Mouse (Mus musculus) ovary, postnatal 10 days (tissue): Measurements from ENCODE around the gene Lrsam1.

ENCODE experiments used
- DNase-seq: peaks from one replicate; pipeline ENCODE4 v3.0.0; 2022; ENCODE audit warnings: low spot score

Gene Lrsam1

GRCm38 (mm10) chr2:32894097-32894496 lies 67.3 kb downstream of the Lrsam1 start:
- no peak for DNase-seq

GRCm38 (mm10) chr2:32892490-32892889 lies 68.9 kb downstream of the Lrsam1 start:
- no peak for DNase-seq

DNA sequence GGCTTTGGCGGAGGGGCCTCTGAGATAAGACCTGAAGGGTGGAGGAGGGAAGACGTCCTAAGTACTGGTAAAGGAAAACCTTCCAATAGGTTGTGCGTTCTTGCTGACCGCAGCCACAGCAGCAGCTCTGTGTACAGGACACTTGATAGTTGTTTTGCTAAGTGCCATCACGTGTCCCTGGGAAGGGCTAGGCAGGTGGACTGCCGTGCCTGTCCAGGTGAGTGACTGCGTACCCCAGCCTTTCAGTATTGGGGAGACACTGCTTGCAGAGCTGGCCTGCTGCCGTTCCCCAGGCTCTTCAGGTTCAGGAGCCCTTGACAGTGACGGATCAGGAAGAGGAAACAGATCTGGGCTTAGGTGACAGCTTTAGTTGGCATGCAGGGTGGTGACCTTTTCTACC lies 70.1 kb downstream of the Lrsam1 start:
- DNase-seq: no peak

- DNase-seq: no peak
Observed at GRCm38 (mm10) chr2:32890280-32890679, 71.1 kb downstream of the Lrsam1 start.

- no peak for DNase-seq
Observed at GRCm38 (mm10) chr2:32888551-32888950, 72.9 kb downstream of the Lrsam1 start.

- no peak for DNase-seq
Observed at GRCm38 (mm10) chr2:32888029-32888428, 73.4 kb downstream of the Lrsam1 start.

- no peak for DNase-seq
Observed at GRCm38 (mm10) chr2:32884745-32885144, 76.7 kb downstream of the Lrsam1 start.

DNA sequence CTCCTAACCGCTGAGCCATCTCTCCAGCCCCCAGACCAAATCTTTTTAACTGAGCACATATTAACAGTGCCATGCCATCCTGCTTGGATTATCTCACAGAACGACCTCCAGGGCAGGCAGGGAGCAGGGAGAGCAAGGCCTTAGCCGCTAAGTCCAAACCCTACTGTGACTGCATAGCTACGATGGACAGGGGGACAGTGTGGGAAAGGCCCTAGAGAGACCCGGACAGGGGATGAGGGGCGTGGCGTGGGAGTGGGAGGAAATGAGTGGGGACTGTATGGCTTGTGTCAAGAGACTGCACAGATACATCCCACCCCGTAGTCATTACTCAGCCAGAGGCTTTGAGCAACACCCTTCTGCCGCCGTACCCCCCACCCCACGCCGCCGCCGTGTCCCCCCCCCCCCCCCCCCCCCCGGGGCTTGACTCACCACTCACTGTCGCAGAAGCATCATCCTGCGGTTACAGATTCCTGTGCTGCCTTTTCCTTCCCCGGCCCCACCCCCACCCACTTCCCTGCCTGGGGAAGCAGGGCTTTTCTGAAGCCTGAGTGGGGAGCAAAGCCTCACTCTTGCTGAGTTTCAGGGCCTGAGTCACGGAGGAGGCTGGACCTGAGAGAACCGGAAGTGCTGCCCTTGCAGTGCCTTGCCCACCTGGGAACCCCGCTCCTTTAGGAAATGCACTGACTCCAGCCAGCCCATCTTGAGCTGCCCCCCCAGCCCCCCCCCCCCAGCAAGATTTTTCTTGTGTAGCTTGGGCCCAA lies 79.0 kb downstream of the Lrsam1 start:
- no peak for DNase-seq

GRCm38 (mm10) chr2:32881723-32882122 lies 79.7 kb downstream of the Lrsam1 start:
- peak; percentile 56 for DNase-seq

DNA sequence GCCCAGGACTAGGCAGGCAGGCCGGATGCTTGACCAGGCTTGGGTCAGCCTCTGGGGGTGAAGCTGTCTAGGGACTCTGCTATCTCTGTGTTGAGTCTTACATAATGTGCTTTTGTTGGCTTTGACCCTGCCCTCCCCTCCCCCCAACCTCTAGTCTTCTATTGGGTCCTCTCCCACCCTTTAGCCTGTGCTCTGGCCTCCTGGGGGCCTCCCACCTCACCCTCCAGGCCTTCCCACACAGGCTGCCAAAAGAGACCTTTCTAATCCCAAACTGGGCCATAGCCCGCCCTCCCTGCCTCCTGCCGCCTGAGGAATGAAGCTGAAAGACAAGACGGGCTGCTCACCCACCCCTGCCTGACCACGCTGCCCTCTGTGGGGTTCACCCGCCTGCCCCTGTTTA lies 80.4 kb downstream of the Lrsam1 start:
- no peak for DNase-seq

- no peak for DNase-seq
Observed at GRCm38 (mm10) chr2:32879593-32879992, 81.8 kb downstream of the Lrsam1 start.

DNA sequence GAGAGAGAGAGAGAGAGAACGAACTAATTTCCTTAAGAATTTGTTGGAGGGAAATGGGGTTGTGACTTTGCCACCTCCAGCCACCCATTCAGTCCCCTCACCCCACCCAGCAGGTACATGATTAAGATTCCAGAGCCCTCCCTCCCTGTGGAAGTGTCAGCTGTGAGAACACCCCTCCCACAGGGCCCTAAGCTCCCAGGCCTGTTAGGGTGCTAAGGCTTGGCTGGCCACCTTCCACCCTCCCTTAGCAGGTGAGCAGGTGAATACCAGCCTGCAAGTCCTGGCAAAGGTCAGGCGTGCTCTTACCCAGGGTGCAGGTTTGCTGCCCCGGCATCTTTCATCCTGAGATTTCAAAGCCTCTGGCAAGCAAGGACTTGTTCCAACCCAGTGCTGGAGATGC lies 83.0 kb downstream of the Lrsam1 start:
- no peak for DNase-seq

DNA sequence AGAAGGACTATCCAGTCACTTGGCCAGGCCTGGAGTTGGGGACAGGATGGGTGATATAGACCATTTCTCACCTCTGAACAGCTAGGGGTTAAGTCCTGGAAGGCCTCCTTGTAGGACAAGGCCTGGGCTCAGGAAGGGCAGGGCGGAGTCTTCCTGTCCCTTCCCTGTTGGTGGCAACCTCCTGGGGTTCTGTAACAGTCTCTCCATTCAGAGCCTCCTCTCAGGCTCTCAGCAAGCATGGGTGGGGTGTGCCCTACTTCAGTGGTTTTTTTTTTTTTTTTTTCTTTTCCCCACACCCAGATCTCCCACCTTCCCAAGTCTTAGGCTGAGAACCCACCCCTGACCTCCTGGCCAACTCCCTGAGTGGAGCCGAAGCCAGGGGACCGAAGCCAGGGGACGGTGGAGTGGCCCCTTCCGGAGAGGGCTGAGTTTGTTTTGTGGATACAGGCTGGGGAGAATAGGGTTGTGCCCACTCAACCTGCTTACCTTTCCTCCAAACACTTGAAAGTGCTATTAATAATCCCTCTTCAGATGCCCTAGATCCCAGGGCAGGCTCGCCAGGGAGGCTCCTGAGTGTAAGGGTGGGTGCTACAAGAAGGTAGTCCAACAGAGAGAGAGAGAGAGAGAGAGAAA lies 83.5 kb downstream of the Lrsam1 start:
- DNase-seq: no peak

DNA sequence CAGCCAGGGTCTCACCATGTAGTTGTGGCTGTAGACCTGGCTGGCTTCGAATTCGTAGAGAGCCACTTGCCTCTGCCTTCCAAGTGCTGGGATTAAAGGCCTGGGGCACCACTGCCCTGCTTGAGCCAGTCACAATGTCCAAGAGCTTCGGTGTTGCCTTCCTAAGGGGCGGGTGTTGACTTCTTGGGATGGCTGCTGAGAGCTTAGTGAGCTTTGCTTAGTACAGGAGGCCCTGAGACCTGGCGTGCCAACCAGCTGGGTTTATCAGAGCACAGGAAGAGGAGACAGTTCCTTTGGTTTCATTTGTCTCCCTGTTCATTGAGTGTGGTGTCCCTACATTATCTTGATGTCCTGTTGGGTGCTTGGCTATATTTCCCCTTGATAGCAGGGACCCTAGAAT lies 84.1 kb downstream of the Lrsam1 start:
- DNase-seq: no peak

- DNase-seq: no peak
Observed at GRCm38 (mm10) chr2:32876490-32877302, 84.7 kb downstream of the Lrsam1 start.

- DNase-seq: peak; percentile 86
Observed at GRCm38 (mm10) chr2:32875675-32876489, 85.5 kb downstream of the Lrsam1 start, which contains the start of gene Fam129b. Gene Fam129b, plus strand, starts transcription at chr2:32876114.
